Mouse (Mus musculus): ENCODE measurements around the gene Ptprn2.
A peak's percentile ranks its signal among the peaks of the same experiment; 100 is the strongest.

Ptprn2 gene

DNA sequence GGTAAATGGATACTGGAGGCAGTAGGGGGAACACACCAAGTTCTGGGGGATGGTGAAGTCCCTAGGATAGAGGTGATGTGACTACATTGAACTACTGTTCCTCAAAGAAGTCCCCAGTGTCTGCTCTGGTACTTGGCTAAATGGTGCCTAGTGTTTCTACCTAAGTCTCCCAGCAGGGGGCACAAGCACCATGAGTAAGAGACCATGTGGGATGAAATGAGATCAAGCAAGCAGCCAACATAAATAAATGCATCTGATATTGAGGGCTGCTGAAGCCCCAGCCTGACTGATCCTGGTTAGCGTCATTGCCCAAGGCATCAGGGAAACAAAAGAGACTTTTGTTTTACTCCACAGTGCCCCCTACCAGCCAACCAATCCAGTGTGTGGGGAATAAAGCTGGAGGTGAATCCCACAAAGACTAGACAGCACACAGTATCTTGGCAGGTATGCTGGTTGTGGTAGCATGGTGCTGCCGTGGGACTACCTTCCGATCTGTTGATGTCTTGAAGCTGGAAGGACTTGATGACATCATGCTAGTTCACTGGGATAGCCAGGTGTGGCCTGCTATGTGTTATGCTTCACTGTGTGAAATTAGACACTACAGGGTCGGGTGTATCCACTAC is 163.2 kb downstream of the Ptprn2 start:
- no peak for DNase-seq

DNA sequence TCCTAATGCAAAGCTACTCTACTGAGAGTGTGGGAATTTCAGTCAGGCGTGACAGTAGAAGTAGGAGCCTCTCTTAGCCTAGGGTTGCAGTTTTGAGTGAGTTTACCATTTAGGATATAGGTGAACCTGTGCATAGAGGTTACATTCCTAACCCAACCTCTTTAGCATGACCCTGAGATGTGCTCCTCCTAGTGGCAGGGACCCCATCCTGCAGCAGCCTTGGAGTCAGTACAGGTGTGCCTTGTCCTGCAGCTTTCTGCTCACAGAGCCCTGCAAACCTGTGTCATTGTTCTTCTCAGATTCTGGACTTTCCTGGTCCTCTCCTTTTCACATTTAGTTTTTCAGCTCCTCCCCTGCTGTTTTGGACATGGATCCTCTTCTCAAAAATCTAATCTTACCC is 168.2 kb downstream of the Ptprn2 start:
- no peak for DNase-seq

DNA sequence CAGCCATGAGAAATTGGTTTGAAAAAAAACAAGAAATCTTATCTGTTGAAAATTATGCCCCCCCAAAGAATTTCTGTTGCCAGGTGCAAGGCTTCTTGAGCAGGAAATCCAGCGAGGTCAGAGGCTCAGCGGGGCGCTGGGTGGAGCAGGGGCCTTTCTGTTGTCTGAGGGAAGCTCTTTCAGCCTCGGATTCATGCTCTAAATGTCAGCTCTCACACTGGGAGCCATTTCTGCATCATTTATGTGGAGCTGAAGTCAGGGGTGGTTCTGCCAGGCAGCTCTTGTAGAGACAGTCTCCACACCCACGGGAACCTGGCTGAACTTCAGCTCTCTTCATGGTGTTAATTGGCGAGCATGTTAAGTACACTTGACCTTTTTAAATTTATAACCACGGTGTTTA is 174.6 kb downstream of the Ptprn2 start:
- no peak for DNase-seq

DNA sequence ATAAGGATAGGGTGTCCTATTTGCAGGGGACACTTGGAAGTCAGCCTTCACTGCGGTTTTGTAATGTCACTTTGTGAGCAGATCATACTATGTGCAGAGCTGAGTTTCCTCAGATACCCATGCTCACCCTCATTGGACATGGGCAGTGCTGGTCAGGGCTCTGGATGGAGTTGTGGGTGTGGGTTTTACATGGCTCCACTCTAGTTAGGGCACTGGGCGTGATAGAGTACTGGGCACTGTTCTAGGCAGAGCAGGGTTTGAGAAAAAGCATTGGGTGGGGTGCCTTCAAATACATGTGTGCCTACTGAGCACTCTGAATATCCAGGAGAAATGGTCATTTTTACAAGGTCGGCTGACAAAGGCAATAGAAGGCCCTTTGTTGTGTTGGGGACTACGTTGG is 175.5 kb downstream of the Ptprn2 start:
- DNase-seq = no peak

DNA sequence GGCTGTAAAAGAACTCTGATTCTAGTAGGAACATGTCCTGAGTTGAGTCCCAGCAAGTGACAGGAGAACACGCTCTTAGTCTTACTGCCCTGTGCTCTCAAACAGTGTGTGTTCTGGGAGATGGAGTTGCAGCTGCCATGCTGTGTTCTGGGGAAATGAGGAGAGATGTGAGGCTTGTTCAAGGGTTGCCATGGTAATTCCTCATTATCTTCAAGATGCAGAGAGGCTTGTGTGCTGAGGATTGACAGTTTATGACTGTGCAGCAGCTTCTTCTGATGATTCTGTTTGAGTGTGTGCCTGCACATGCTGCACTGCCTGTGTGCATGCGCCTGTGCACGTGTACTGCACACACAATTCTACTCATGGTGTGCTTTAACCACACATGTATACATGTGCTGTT is 192.2 kb downstream of the Ptprn2 start:
- no peak for DNase-seq

DNA sequence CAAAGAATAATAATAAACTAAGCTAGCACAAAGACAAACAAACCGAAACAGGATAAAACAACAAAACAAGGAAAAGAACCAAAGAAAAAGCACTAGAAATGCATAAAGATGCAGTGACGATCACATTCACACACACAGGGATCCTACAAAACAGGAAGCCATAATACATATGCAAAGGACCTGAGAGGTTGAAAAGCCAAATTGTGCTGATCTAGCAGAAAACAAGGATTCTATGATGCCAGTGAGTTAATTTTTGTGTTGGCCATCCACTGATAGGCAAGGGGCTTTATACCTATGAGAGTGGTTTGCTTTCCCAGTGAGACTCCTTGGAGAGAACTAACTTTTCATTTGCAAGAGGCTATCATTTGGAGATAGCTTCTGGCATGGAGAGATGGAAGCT is 204.3 kb downstream of the Ptprn2 start:
- no peak for DNase-seq

DNA sequence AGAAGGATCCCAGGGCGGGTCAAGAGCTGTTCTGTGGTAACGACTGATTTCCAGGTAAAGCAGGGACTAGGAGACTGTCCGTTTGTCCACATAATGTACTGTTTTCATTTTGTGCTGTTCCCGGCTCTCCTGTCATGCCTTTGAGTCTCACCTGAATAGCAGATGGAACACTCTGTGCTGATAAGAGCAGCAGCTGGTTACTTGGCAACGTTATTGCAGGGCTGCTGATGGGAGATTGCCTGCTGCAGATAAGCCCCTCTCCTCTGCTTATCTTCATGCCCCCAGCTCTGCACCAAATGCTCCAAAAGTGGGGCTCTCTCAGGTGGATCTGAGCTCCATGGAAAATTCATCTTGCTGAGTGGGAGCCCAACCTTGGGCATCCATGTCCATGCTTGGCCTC is 224.0 kb downstream of the Ptprn2 start:
- DNase-seq = no peak

DNA sequence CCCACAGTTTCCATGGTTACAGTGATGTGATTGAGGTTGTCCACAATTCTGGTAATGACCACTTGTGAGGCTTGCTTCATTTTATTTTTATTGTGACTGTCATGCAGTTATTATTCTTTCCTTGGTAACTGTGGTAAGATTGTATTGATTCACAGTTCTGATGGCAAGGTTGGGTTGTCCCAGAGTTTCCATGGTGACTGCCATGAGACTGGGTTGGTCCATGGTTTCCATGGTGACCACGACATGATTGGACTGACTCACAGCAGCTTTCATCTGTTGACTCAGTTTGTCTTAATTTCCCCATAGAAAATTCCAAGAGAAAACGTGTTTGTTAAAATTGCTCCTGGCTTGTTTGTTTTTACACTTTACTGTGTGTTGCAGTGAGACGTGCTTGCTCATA is 225.2 kb downstream of the Ptprn2 start:
- DNase-seq = no peak

DNA sequence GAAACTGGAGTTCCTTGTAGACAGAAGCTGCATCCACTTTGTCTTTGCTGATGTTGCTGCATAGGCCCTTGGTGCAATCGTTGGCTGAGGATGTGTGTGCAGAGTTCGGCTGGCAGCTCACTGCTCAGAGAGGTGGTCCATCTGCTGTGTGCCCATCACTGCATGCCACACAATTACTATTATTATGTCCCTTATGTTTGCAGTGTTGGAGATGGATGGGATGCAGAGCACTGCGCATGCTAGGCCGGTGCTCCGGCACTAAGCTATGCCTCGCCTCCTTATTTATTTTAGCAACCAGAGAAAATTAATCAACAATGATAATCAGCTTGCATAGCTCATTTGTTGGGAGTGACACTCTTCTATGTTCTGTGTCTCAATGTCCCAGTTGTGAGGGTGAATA is 225.6 kb downstream of the Ptprn2 start:
- no peak for DNase-seq

DNA sequence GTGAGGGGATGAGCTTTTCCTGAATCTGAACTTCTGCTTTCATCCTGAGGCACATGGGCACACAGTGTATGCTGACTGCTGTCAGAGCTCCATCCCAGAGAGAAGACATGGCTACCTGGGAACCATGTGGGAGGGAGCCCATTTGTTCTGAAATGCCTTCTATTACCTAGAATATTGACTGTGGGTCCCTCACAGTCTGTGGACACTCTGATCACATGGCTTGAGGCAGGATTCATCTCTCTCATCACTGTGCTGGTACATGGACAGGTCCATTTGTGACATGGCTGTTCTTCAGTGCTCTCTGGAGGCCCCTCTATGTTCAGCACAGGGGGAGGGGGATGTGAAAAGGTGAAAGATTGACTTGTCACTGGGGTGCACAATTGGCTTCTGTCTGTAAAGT is 227.6 kb downstream of the Ptprn2 start:
- no peak for DNase-seq

DNA sequence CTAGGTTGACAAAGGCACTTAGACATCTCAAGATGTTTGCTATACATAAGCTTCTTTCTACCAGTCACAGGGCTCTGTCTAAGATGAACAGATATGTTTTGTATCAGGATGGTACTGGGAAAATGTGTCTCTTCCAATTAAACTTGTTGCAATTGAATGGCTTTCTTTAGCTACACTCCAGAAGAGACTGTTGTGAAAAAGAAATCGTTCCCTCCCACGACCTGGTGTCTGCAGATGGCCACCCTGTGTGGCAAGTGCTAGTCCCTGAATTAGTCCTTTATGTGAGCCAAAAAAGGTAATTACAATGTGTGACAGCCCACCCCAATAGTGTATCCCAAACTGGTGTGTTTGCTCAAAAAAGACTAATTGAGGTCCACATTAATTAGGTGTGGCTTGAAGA is 235.5 kb downstream of the Ptprn2 start:
- no peak for DNase-seq

DNA sequence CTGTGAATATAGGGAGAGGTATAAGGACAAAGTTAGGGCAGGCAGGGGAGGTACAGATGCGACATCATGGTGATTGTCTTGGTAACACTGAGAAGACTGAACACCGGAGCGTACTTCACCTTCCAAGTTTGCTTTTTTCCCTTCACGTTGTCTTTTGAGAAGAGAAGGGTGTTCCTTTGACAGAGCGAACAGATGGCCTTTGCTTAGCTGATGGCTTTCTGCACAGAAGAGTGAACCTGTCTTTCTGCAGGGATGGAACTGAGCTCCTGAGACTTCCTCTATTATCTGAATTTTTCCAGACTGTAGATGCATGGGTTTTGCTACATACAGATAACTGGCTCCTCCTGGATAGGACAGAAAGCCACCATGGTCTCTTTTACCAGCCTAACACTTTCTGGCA is 254.6 kb downstream of the Ptprn2 start:
- DNase-seq = no peak

DNA sequence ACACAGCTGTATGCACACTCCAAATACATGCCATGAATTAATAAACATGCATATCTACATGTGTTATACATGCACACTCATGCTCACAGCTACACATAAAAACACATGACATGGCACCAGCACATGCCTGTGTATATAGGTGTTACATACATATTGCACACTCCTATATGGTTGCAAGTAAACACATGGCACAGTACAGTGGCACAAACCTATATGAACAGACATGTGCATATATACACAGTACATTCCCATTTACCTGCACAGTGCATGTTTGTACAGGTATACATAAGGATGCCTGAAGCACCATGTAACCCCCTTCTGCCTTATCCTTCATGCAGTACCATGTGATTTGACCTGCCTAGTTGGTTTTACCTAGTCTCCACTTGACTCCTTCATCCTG is 255.8 kb downstream of the Ptprn2 start:
- no peak for DNase-seq

DNA sequence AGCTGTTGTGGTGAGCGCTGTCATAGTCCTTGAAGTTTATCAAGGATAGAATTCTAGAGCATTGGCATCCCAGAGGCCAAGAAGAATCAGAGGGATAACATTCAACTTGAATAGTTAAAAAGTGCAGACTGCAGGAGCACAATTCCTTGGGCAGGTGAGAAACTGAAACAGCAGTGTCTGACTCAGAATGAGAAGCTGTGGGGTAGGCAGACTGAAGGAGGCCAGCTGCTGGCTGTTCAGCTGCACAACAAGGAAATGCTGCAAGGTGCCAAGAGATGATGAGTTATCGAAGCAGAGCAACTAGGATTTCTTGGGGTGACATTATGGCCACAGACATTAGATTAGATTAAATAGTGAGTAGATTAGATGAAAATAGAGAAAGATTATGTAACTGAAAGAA is 260.9 kb downstream of the Ptprn2 start:
- DNase-seq = no peak

DNA sequence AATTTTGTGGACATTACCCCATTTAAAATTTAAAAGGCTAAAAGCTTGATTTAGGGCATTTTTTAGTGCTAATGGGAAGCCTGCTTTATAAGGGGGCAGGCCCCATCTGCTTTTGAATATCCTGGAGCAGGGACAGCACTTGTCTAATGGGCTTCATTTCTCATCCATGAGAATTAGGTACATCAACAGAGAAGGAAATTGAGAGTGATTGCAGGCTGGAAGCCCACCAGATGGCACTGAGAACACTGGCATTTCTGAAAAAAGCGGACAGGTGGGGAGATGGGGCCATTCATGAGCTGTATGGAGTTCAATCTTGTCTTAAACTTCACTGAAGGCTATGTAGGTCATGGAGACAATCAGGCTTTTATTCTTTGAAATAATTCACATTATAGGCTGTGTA is 267.3 kb downstream of the Ptprn2 start:
- DNase-seq = no peak

DNA sequence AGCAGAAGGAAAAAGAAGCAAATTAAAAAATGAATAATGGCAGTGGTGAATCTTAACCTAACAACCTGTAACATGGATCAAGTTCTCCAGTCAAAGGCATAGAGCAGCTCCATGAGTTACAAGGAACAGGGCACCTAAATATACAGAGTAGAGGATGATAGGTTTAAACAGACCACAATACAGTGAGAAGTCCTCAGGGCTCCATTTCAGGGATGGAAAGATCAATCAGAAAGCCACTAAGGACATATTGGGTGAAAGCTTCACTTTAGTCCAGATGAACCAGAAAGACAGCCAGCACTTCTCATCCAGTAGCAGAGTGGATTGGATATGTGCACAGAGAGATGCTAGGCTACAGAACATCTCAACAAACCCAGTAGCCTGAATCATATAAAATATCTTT is 278.4 kb downstream of the Ptprn2 start:
- DNase-seq = no peak

DNA sequence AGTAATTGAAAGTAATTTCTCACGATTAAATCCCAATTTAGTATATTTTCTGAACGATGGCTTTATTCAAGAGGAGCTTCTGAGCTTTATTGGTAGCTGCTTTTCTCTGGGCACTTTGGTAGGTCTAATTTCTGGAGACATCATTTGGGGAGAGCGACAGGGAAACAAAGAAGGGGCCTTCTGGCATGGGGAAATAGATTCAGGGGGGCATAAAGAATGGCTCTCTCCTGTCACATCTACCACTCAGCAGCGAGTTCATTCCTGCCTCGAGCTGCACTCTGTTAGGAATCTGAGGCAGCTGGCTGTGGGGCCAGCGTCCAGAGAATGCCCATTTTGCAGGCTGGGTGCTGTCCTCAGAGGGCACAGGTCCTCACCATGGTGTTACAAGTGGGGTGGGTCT is 285.4 kb downstream of the Ptprn2 start:
- DNase-seq = no peak

DNA sequence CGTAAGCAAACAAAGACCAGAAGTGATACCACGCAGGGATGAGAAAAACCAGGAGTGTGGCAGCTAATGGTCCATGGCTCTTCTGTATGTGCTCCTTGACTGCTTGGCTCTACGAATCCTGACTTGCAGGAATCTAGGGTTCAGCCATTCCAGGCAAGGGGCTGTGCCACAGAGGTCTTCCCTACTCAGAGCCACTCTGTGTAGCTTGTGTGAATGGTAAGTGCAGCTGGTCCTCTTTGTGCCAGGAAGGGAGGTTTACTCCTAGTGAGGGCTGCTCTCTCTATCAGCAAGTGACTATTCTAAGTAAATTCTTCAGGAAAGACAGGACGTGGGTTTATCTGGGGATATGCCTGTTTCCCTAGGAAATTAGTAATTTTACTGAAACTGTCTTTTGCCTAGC is 286.0 kb downstream of the Ptprn2 start:
- DNase-seq = no peak

DNA sequence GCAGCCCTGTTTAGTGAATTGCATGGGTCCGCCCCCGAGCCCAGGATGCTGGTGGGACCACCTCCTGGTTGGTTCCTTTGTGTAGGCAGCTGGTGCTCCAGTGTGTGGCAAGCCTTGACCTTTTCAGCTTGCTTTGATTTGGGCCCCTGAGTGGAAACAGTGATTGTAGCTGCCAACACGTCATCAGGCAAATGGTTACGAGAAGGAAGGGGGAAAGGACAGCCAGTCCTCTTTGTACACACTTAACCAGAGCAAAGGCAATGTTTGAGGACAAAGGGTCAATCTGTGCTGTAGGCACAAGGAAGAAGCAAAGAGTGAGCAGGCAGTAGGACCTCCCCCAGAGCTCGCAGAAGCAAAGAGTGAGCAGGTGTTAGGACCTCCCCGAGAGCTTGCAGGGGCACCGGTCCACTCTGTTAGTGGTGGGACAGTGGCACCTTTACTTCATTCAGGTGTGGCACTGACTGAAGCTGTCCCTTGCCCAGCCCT is 286.6 kb downstream of the Ptprn2 start:
- DNase-seq = peak; percentile 11

DNA sequence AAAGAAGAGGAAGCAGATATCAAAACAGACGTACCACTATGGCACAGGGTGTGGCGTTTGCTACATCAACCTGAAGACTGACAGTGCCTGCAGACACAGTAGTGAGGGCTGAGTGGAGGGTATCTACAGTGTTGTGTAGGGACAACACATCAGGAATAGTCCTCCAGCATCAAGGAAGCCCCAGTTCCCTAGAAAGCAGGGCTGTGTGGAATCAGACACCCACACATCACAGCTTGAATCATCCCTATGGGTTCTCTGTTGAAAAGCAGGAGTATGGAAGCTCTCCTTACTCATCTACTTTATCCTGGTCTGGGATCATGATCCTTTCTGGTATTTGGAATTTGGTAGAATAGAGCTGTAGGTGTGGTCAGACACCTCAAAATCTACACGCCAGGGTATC is 287.8 kb downstream of the Ptprn2 start:
- DNase-seq = no peak

DNA sequence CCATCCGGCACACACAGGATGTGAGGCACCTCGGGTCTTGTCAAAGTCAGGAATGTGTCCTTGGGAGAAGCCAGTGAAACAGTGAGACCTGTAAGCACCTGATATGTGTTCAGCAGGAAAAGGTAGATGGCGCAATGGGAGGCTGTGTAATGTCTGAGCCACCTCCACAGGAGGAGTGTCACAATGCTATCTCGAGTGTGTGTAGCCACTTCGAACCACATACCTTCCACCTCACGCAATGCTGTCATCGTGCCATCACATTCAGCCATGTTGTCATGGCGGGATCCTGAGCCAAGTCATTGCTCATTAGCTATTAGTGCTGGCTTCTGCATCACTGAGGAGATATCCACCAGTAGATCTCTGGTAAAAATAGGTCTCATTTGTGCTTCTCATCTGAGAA is 290.9 kb downstream of the Ptprn2 start:
- no peak for DNase-seq

DNA sequence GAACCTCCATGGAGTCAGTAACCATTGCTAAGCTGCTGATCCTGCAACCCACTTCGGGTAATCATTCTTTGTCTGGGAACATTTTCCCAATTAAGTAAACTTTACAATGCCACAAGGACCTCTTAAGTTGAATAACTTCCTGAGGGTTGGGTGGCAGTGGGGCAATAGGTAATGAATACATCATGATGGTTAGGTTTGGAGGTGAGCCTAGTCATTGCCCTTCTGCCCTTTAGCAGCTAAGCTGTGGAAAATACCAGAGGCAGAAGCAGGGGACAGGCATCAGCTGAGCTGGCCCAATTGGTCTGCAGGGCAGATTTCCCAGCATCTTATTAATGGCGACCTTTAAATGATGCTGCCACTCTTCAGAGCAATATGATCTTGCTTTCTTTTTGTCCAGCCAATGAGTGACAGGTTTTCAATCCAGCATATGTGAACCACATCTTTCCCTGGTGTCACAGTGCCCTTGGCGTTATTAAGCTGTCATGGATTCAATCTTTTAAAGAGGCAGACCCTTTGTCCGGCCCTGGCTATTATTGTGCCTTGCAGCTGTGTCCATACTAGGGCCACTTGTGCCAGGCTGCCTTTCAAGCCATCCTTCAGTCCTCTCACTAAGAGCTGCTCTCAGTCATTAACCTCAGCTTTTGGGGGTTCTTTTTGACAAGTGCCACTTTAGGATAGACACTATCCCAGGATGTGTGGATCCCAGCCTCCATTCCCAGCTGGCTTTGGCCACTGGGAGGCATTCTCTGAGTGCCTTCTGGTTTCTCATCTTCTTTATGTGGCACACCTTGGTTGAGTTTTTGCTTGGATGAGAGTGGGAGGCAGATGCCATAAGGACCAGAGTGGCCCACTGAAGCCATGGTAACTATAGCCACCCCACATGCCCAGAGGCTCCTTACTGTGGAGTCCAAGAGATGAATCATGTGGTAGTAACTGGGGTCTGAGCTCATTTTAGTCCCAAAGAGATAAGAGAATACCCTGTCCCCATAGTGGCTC is 292.9 kb downstream of the Ptprn2 start:
- no peak for DNase-seq

DNA sequence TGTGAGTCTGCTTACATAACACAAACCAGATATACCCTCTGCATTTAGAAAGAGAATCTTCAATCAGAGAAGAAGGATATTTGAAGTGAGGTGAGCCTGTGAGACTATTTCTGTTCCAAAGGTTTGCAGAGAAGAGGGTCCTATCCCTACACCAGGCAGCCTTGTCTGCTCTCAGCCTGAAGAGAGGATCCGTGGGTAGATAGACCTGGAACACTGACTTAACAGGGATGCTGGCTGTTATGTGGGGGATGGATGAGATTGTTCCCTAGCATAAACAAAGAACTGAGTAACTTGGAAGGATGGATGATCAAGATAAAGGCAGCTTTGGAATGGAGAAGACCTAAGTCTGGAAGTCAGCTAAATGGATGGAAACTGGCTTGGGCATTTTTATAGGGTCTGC is 294.9 kb downstream of the Ptprn2 start:
- DNase-seq = no peak

DNA sequence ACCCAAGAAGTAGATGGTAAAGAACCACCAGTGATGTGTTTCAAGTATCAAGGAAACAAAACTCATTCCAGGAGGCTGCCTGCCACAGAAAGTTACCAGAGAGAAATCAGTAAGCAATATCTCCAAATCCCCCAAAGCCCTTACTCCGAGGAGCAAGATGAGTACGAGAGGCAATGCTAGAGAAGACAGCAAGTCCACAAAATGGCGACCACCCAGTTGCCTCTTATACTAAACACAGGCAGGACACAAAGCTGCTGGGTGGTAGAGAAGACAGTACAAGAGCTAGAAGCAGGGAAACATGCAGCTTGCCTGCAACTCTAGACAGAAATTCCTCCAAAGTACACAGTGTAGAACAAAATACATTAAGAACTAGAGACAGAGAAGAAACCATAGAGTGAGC is 300.2 kb downstream of the Ptprn2 start:
- no peak for DNase-seq

Measured in kidney, adult 18-20 months (tissue).